ENCODE assay signal across 7 mouse cellular contexts in genomic region chr8:120416522-120417394, GRCm38 (mm10).
A peak's percentile ranks its signal among the peaks of the same experiment; 100 is the strongest.
DNase-seq lines count a peak whose midpoint lies in the region; ATAC-seq and TF ChIP-seq lines count a peak whose summit lies in the region.

No protein-coding gene starts in this region.

- TF ChIP-seq POLR2A in small intestine, adult 2 months (IDR thresholded peaks at IDR 0.05; ENCODE audit: low read depth, low read length): no peak; the same call in 1 of the 2 replicates

- peak; percentile 22; the same call in 1 of the 2 replicates for TF ChIP-seq CTCF in small intestine, adult 2 months (IDR thresholded peaks at IDR 0.05; ENCODE audit: extremely low read depth, insufficient read length, insufficient replicate concordance, low read depth, low read length)

- peak overlapping the region; percentile 32 for H3K4me2 ChIP-seq in hindbrain, embryonic 14.5 days (replicated peaks)

- H3K9me3 ChIP-seq in hindbrain, embryonic 14.5 days (ENCODE audit: control insufficient read depth, low read length): no peaks in the 10 kb centered on the region

- intact Hi-C loops in left cerebral cortex, postnatal 25 days (cut with DNase I): loop anchor here (5.0 kb wide), 1 partner anchor 71 kb away; no protein-coding TSS in a partner anchor

- DNase-seq in WW6 (ENCODE audit: low read depth, low spot score): peak; percentile 60
- DNase-seq in cerebellum, postnatal 36 days: peak; percentile 55 to 56
- DNase-seq in gastrocnemius, adult 8-10 months (ENCODE audit: low spot score in 2 of 2): peak; percentile 53 to 65
- peak; percentile 75 for DNase-seq in hindbrain, embryonic 14.5 days (ENCODE audit: low spot score)
- DNase-seq in left cerebral cortex, postnatal 25 days (ENCODE audit: low spot score in 2 of 2): peak; percentile 56 to 59

- H3K27ac ChIP-seq in hindbrain, embryonic 14.5 days: peak overlapping the region; percentile 87
- peak overlapping the region; percentile 53 for H3K27ac ChIP-seq in small intestine, adult 2 months (ENCODE audit: insufficient read depth, low read depth, low read length)

- H3K9ac ChIP-seq in hindbrain, embryonic 14.5 days: peak overlapping the region; percentile 41; the same call in 1 of the 2 replicates

- peaks cover 61% of the 10 kb centered on the region for H3K4me1 ChIP-seq in hindbrain, embryonic 14.5 days (replicated peaks; ENCODE audit: control insufficient read depth, insufficient read depth, low read length)
- peaks cover 27% of the 10 kb centered on the region for H3K4me1 ChIP-seq in small intestine, adult 2 months (ENCODE audit: control insufficient read depth, insufficient read depth, insufficient read length, low read length)

- ATAC-seq in hindbrain, embryonic 14.5 days (ENCODE audit: low FRiP score): peak; percentile 74
- peak; percentile 48 for ATAC-seq in megakaryocyte-erythroid progenitor cell, adult 5-6 weeks (replicated peaks; ENCODE audit: low FRiP score, low TSS enrichment, poor library complexity, severe bottlenecking)

- H3K36me3 ChIP-seq in hindbrain, embryonic 14.5 days (replicated peaks; ENCODE audit: control insufficient read depth, insufficient read depth): no peaks in the 10 kb centered on the region
- no peaks in the 10 kb centered on the region for H3K36me3 ChIP-seq in small intestine, adult 2 months (ENCODE audit: control insufficient read depth, insufficient read depth, low read length)

- WGBS in hindbrain, embryonic 14.5 days: 2% methylated on average over 33 of the region's 33 CpGs
- 5% methylated on average over 33 of the region's 33 CpGs for WGBS in small intestine, adult 2 months

- no peak overlapping the region for H3K4me3 ChIP-seq in hindbrain, embryonic 14.5 days (replicated peaks; ENCODE audit: low read length)
- peak overlapping the region; percentile 22 for H3K4me3 ChIP-seq in small intestine, adult 2 months (ENCODE audit: low read depth, low read length)

- no peaks in the 10 kb centered on the region for H3K27me3 ChIP-seq in hindbrain, embryonic 14.5 days (ENCODE audit: control insufficient read depth, insufficient read depth, low read length)
- H3K27me3 ChIP-seq in small intestine, adult 2 months (ENCODE audit: control insufficient read depth, insufficient read depth, low read length): no peaks in the 10 kb centered on the region
